Mouse (Mus musculus) hindbrain, embryonic 10.5 days (tissue): Measurements from ENCODE around the gene Pphln1. TPM values are rescaled to one million over a fixed set of nuclear protein-coding genes. Genes with fewer than 3 reads are reported as not detected.

Source experiments
- DNase-seq: peaks from one replicate; pipeline ENCODE4 v3.0.0-alpha.2; 2017; ENCODE audit warnings: low spot score
- H3K27ac ChIP-seq: fragments of 300-500 bp; sonication (generic); 2 replicates; pipeline ENCODE4 v1.5.1; 2016; ENCODE audit warnings: mild to moderate bottlenecking, moderate library complexity
- H3K27me3 ChIP-seq: fragments of 300-500 bp; sonication (generic); 2 replicates; pipeline ENCODE4 v1.6.1; 2016; ENCODE audit warnings: mild to moderate bottlenecking; ENCODE audit not compliant: poor library complexity, insufficient read depth, severe bottlenecking
- H3K36me3 ChIP-seq: fragments of 300-500 bp; sonication (generic); 2 replicates; pipeline ENCODE4 v1.6.1; 2016; ENCODE audit warnings: mild to moderate bottlenecking, moderate library complexity
- H3K4me1 ChIP-seq: fragments of 300-500 bp; sonication (generic); replicated peaks from 2 replicates; pipeline ENCODE4 v1.6.1; 2016; ENCODE audit warnings: mild to moderate bottlenecking
- H3K4me3 ChIP-seq: fragments of 300-500 bp; sonication (generic); 2 replicates; pipeline ENCODE4 v1.5.1; 2016; ENCODE audit warnings: mild to moderate bottlenecking, moderate library complexity
- H3K9me3 ChIP-seq: fragments of 300-500 bp; sonication (generic); 2 replicates; pipeline ENCODE4 v1.6.1; 2016; ENCODE audit warnings: mild to moderate bottlenecking, moderate library complexity
- WGBS: fragments of 180-500 bp; shearing (Covaris S2); methylation state at CpG from one replicate; pipeline ENCODE4 v1.1.7; 2016; 5-methylcytosine and 5-hydroxymethylcytosine counted together
- polyA plus RNA-seq: library from polyadenylated mRNA; unstranded; fragments of >200 nt; fragmentation: Nextera tagmentation; extraction: Ambion mirVana; gene quantifications from 2 replicates; pipeline ENCODE4 v1.2.1, GENCODE M21; 2016

The Pphln1 gene
- polyA plus RNA-seq, 1 experiment from 2014 or later: 86.0 TPM

DNA sequence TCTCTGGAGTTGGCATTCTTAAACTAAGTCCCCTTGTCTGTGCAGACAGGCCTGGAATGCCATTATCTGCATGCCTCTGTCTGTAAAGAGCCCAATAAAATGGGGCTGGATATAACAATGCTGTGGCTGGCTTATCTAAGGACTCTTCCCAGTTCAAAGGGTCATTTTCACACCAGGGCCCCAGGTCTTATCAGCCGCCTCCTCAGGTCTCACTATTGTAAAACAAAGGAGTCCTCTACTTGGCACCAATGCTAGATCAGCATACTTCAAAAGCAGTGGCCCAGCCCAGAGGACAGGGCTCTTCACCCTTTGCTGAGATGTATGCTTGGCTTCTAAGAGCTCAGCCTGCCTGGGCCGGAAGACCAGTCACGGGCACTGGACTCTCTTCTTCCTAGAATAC, 141.3 kb downstream of the Pphln1 start:
- H3K27ac ChIP-seq: no peak overlapping the region
- no peak overlapping the region for H3K4me3 ChIP-seq
- no peaks in the 10 kb centered on the region for H3K9me3 ChIP-seq
- WGBS: 73% methylated on average over 3 of the region's 3 CpGs
- H3K27me3 ChIP-seq: no peaks in the 10 kb centered on the region
- DNase-seq: no peak
- no peaks in the 10 kb centered on the region for H3K36me3 ChIP-seq
- H3K4me1 ChIP-seq: peaks cover 6% of the 10 kb centered on the region; the same call in 1 of the 2 replicates

Other genes starting within 250 kb of the Pphln1 start
- gene Gxylt1, start 123.2 kb upstream of the Pphln1 start, polyA plus RNA-seq: 11.0 and 14.5 TPM in 2 replicates
- gene Yaf2, start 61.4 kb upstream of the Pphln1 start, polyA plus RNA-seq: 104 and 116 TPM in 2 replicates
- gene Zcrb1, start within 50 bp of the Pphln1 start, polyA plus RNA-seq: 155 and 158 TPM in 2 replicates
- 13.6 and 17.4 TPM in 2 replicates for gene Prickle1, start 197.5 kb downstream of the Pphln1 start, polyA plus RNA-seq